Mouse (Mus musculus) intestine, embryonic 15.5 days (tissue): ENCODE measurements around the gene Plekha5. TPM values are rescaled to one million over a fixed set of nuclear protein-coding genes. Genes with fewer than 3 reads are reported as not detected.

ENCODE experiments used
- ATAC-seq: fragments of 200-750 bp; cut with Nextera tagmentation; 2 replicates; pipeline ENCODE4 v1.8.0; 2017; ENCODE audit warnings: moderate TSS enrichment, moderate library complexity
- H3K27ac ChIP-seq: fragments of 300-500 bp; sonication (generic); 2 replicates; pipeline ENCODE4 v1.5.1; 2015; ENCODE audit warnings: mild to moderate bottlenecking, inconsistent platforms
- H3K27me3 ChIP-seq: fragments of 300-500 bp; sonication (generic); replicated peaks from 2 replicates; pipeline ENCODE4 v1.6.1; 2015; ENCODE audit warnings: inconsistent platforms
- H3K36me3 ChIP-seq: fragments of 300-500 bp; sonication (generic); 2 replicates; pipeline ENCODE4 v1.6.1; 2015; ENCODE audit warnings: inconsistent platforms
- H3K4me1 ChIP-seq: fragments of 300-500 bp; sonication (generic); replicated peaks from 2 replicates; pipeline ENCODE4 v1.6.1; 2015; ENCODE audit warnings: inconsistent platforms
- H3K4me2 ChIP-seq: fragments of 300-500 bp; sonication (generic); replicated peaks from 2 replicates; pipeline ENCODE4 v1.6.1; 2015; ENCODE audit warnings: mild to moderate bottlenecking, inconsistent platforms
- H3K4me3 ChIP-seq: fragments of 300-500 bp; sonication (generic); replicated peaks from 2 replicates; pipeline ENCODE4 v1.5.1; 2015; ENCODE audit warnings: inconsistent platforms
- H3K9ac ChIP-seq: fragments of 300-500 bp; sonication (generic); 2 replicates; pipeline ENCODE4 v1.6.1; 2015; ENCODE audit warnings: inconsistent platforms
- H3K9me3 ChIP-seq: fragments of 300-500 bp; sonication (generic); 2 replicates; pipeline ENCODE4 v1.6.1; 2016; ENCODE audit warnings: inconsistent platforms
- WGBS: fragments of 180-500 bp; shearing (Covaris S2); methylation state at CpG from one replicate; pipeline ENCODE4 v1.1.7; 2015; 5-methylcytosine and 5-hydroxymethylcytosine counted together
- polyA plus RNA-seq: library from polyadenylated mRNA; unstranded; fragments of >200 nt; fragmentation: Nextera tagmentation; extraction: Ambion mirVana; gene quantifications from 2 replicates; pipeline ENCODE4 v1.2.1, GENCODE M21; 2015

Plekha5 gene
- polyA plus RNA-seq, 1 experiment from 2014 or later: 43.2 TPM

DNA sequence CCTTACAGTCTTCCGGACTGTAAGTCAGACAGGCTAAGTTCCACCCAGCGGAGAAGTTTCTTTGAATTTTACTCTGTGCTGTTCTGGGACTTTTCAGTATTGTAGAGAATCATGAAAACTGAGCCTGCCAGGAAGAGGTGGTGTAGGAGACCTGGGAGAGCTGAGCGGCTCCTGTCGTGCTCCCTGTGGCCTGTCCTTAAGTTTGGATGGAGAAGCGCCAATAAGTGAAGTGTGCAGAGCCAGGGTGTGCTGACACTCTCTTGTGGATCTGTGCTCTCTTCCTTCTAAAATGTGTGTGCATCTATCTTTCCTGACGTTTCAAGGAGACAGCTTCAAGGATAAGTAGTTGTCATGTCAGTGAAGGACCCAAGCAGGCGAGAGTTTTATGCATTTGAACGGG is 5.4 kb downstream of the Plekha5 start:
- no peak for ATAC-seq
- Histone ChIP-seq H3K4me1 (peaks cover 8% of the 10 kb centered on the region; the same call in 1 of the 2 replicates), H3K27me3 (no peaks in the 10 kb centered on the region), H3K36me3 (peaks cover 14% of the 10 kb centered on the region), H3K4me2 (no peak overlapping the region), H3K27ac (no peak overlapping the region), H3K9me3 (no peaks in the 10 kb centered on the region), H3K9ac (no peak overlapping the region), H3K4me3 (no peak overlapping the region)
- 74% methylated on average over 8 of the region's 8 CpGs for WGBS

DNA sequence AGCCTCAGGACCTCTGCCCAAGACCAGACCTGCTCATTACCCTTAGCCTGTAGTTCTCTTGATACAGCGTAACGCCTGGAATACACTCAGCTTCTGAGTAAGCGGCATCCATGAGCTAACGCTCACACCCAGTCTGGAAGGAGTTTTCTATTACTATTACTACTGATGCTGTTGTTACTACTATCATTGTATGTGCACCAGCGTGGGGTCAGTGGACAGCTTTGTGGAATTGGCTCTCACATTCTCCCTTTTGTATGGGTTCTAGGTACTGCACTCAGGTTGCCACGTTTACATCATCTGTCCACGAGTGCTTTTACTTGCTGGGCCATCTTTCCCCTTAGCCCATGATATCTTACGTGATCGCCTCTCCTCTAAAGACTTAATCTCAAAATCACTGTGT is 8.5 kb downstream of the Plekha5 start:
- H3K4me1 ChIP-seq: no peaks in the 10 kb centered on the region
- H3K9me3 ChIP-seq: no peaks in the 10 kb centered on the region
- no peak overlapping the region for H3K4me2 ChIP-seq
- WGBS: 91% methylated on average over 9 of the region's 9 CpGs
- H3K9ac ChIP-seq: no peak overlapping the region
- H3K36me3 ChIP-seq: peaks cover 14% of the 10 kb centered on the region
- no peak for ATAC-seq
- H3K4me3 ChIP-seq: no peak overlapping the region
- no peaks in the 10 kb centered on the region for H3K27me3 ChIP-seq
- no peak overlapping the region for H3K27ac ChIP-seq

DNA sequence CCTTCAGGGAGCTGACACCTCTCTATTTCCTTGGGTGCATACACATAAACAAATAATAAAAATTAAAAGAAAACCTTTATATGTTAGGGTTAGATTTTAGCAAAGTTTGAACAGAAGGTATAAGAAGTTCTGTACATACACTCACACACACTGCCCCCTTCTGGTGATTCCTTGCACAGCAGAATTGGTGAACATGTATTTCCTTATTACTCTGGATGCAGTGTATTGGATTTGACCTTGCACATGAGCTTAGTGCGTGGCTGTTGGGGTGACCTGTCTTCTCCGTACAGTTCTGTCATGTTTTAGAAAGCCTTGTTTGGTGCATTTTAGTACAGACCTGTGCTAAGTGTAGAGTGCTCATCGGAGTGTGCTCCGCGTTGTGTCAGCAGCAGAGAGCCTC is 19.5 kb downstream of the Plekha5 start:
- WGBS: 86% methylated on average over 5 of the region's 5 CpGs
- H3K9ac ChIP-seq: no peak overlapping the region
- no peaks in the 10 kb centered on the region for H3K27me3 ChIP-seq
- 0 out of 2 replicates have a peak, but pooled peaks cover 5% of the 10 kb centered on the region for H3K4me1 ChIP-seq
- no peaks in the 10 kb centered on the region for H3K9me3 ChIP-seq
- H3K27ac ChIP-seq: no peak overlapping the region
- H3K4me3 ChIP-seq: no peak overlapping the region
- no peaks in the 10 kb centered on the region for H3K36me3 ChIP-seq
- no peak overlapping the region for H3K4me2 ChIP-seq
- peak; percentile 73 for ATAC-seq

DNA sequence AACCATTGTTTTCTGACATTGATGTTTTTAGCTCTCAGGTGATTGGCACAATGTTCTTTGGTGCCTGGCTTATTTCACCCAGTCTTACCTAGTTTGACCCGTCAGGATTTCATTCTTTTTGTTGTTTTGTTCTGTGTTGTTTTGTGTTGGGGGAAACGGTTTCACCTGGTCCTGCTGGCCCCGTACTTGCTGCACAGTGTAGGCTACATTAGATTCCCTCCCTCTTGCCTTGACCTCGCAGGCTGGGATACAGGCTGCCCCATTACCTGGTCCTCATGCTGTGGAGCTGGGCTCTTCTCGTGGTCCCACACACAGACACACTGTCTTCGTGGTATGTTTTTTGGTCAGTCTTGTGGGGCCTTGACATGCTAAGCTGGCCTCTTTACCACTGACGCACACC is 20.3 kb downstream of the Plekha5 start:
- H3K9ac ChIP-seq: no peak overlapping the region
- H3K27ac ChIP-seq: no peak overlapping the region
- 73% methylated on average over 7 of the region's 7 CpGs for WGBS
- no peak overlapping the region for H3K4me3 ChIP-seq
- H3K9me3 ChIP-seq: no peaks in the 10 kb centered on the region
- H3K4me1 ChIP-seq: 0 out of 2 replicates have a peak, but pooled peaks cover 5% of the 10 kb centered on the region
- H3K4me2 ChIP-seq: no peak overlapping the region
- no peaks in the 10 kb centered on the region for H3K36me3 ChIP-seq
- H3K27me3 ChIP-seq: no peaks in the 10 kb centered on the region
- ATAC-seq: no peak

DNA sequence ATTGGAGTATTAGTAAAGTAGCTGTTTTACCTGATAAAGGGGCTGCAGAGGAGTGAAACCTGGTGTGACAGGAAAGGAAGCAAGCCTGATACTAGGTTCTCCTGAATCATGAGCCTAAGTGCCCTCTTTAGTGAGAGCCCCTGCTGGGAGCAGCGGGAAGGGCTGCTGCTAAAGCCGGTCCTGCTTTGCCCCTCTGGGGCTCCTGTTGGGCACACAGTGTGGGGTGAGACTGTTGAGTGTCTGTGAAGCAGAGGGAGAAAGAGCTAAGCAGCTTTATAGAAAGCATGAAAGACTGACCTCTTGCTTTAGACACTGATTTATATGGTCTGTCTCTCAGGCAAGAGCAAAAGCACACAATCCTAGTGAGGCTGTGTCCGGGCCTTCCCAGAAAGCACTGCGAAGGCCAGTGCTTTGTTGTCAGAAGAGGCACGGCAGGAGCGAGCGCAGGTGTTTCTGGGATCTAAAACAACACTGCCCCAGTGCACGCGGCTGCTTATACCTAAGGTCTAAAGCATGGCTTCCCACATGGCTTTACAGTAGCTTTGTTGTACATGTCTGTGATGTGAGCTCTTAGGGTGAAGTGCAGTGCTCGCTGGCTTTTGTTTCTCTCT is 21.1 kb downstream of the Plekha5 start:
- no peaks in the 10 kb centered on the region for H3K27me3 ChIP-seq
- H3K4me3 ChIP-seq: no peak overlapping the region
- H3K9ac ChIP-seq: no peak overlapping the region
- 53% methylated on average over 10 of the region's 10 CpGs for WGBS
- H3K4me1 ChIP-seq: 0 out of 2 replicates have a peak, but pooled peaks cover 5% of the 10 kb centered on the region
- no peaks in the 10 kb centered on the region for H3K9me3 ChIP-seq
- H3K4me2 ChIP-seq: no peak overlapping the region
- H3K27ac ChIP-seq: no peak overlapping the region
- no peaks in the 10 kb centered on the region for H3K36me3 ChIP-seq
- ATAC-seq: no peak

DNA sequence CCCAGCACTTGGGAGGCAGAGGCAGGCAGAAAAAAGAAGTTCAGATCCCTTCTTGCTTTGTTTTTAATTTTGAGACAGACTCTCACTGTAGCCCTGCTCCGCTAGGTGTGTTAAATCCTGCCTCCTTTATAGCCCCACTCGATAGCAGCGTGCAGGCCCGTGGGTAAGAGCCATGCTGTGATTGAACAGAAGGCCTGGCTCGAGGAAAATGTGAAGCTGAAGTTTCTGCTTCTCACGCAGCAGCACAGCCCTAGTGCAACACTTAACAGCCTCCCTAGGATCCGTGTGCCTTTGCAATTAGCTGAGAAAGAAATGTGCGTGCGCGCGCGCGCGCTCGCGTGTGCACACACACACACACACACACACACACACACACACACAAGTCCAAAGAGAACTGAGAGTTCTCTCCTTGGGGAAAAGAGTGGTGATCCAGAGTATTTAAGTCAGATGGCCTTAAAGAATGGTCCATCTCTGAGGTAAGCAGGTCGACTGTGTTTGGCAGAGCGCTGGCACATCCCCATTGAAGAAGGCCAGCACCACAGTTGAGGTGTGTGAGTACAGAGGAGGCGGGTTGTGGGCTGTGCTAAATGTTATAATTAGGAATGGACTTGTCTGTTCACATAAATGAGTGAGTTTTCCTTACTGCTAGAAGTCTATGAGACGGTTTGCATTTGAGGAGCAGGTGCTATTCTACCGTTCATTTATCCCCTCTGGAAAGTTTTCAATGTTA is 24.3 kb downstream of the Plekha5 start:
- Histone ChIP-seq H3K27me3 (no peaks in the 10 kb centered on the region), H3K9ac (no peak overlapping the region), H3K27ac (no peak overlapping the region), H3K4me2 (no peak overlapping the region), H3K4me3 (no peak overlapping the region), H3K4me1 (0 out of 2 replicates have a peak, but pooled peaks cover 5% of the 10 kb centered on the region), H3K9me3 (no peaks in the 10 kb centered on the region), H3K36me3 (0 out of 2 replicates have a peak, but pooled peaks cover 3% of the 10 kb centered on the region)
- ATAC-seq: no peak
- WGBS: 92% methylated on average over 21 of the region's 21 CpGs

DNA sequence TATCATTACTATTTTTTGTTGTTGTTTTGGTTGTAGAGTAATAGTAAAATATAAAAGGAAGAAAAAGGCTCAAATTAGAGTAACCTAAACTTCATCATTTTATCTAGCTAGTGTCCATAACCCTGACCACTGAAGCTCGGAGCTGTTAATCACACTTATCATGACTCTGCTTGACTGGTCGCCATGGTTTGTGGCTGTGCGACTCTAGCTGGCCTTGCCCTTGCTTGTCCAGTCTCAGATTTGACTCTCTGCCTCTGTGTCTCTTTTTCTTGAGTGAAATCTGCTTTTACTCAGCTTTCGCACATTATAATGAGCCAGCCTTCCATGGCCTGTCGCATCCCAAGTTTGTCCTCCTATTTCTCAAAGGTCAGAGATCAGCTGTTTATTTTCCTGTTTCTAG is 26.8 kb downstream of the Plekha5 start:
- no peaks in the 10 kb centered on the region for H3K9me3 ChIP-seq
- 0 out of 2 replicates have a peak, but pooled peaks cover 2% of the 10 kb centered on the region for H3K4me1 ChIP-seq
- 78% methylated on average over 5 of the region's 5 CpGs for WGBS
- H3K27ac ChIP-seq: no peak overlapping the region
- no peak overlapping the region for H3K9ac ChIP-seq
- H3K27me3 ChIP-seq: no peaks in the 10 kb centered on the region
- ATAC-seq: no peak
- H3K4me2 ChIP-seq: no peak overlapping the region
- no peak overlapping the region for H3K4me3 ChIP-seq
- H3K36me3 ChIP-seq: 0 out of 2 replicates have a peak, but pooled peaks cover 3% of the 10 kb centered on the region

DNA sequence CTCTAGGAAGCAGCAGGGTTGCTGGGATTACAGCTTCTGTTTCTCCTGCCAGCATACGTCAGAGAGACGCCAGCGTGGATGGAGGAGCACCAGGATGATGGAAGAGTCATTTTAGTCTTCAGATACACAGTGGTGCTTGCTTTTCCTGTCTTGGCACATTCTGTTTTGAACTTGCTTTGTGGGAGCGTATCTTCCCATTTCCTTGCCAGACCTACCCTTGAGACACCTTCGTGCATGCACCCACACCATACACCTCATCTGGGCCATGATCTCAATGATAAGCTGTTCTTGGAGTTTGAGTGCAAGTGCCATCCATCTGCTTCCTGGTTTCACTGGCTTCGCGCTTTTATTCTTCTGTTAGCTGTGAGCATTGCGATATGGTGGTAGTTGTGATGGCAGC is 28.9 kb downstream of the Plekha5 start:
- H3K9ac ChIP-seq: no peak overlapping the region
- no peak overlapping the region for H3K4me3 ChIP-seq
- no peaks in the 10 kb centered on the region for H3K9me3 ChIP-seq
- ATAC-seq: no peak
- no peak overlapping the region for H3K27ac ChIP-seq
- 0 out of 2 replicates have a peak, but pooled peaks cover 3% of the 10 kb centered on the region for H3K36me3 ChIP-seq
- H3K27me3 ChIP-seq: no peaks in the 10 kb centered on the region
- WGBS: 97% methylated on average over 8 of the region's 8 CpGs
- 0 out of 2 replicates have a peak, but pooled peaks cover 5% of the 10 kb centered on the region for H3K4me1 ChIP-seq
- H3K4me2 ChIP-seq: no peak overlapping the region

DNA sequence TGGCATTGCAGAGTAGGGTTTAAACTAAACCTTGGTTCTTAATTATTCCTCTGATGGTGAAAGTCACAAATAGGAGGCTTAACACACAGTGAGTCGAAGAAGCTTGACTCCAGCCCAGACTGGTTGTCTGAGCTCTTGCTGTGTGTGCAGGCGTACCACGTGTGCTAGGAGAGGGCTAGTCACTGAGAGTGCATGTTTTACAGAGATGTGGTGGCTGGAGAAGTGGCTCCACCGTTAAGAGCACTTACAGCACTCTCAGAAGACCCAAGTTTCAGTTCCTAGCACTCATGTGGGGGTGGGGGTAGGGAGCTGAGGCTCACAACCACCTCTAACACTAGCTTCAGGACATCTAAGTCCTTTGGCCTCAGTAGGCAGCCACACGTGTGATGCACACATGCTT is 29.6 kb downstream of the Plekha5 start:
- WGBS: 84% methylated on average over 5 of the region's 5 CpGs
- 0 out of 2 replicates have a peak, but pooled peaks cover 3% of the 10 kb centered on the region for H3K36me3 ChIP-seq
- no peak for ATAC-seq

DNA sequence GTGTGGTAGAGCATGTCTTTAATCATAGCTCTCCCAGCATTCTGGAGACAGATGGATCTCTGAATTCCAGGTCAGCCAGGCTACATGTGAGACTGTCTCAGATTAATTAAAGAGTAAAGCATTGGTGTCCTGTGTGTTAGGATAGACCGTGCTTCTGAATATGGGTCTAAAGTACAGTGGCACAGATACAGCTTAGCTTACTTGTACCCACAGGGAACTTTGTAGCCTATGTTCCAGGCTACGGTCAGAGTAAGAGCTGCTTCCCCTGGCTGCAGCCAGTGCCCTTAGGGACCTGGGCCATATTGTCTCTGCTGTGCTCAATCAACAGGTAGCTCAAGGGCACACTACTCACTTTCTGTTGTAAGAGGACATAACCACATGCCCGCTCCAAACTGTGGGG is 30.5 kb downstream of the Plekha5 start:
- Histone ChIP-seq H3K9me3 (no peaks in the 10 kb centered on the region), H3K36me3 (0 out of 2 replicates have a peak, but pooled peaks cover 3% of the 10 kb centered on the region), H3K4me1 (0 out of 2 replicates have a peak, but pooled peaks cover 5% of the 10 kb centered on the region), H3K27ac (no peak overlapping the region), H3K9ac (no peak overlapping the region), H3K27me3 (no peaks in the 10 kb centered on the region), H3K4me2 (no peak overlapping the region), H3K4me3 (no peak overlapping the region)
- peak; percentile 43; the same call in 1 of the 2 replicates for ATAC-seq
- WGBS: 91% methylated on average over 3 of the region's 3 CpGs

More for the DNA sequence above, 29.6 kb downstream of the Plekha5 start:
- no peaks in the 10 kb centered on the region for H3K27me3 ChIP-seq
- H3K4me3 ChIP-seq: no peak overlapping the region
- no peak overlapping the region for H3K4me2 ChIP-seq
- no peak overlapping the region for H3K27ac ChIP-seq
- no peak overlapping the region for H3K9ac ChIP-seq
- no peaks in the 10 kb centered on the region for H3K9me3 ChIP-seq
- 0 out of 2 replicates have a peak, but pooled peaks cover 5% of the 10 kb centered on the region for H3K4me1 ChIP-seq

DNA sequence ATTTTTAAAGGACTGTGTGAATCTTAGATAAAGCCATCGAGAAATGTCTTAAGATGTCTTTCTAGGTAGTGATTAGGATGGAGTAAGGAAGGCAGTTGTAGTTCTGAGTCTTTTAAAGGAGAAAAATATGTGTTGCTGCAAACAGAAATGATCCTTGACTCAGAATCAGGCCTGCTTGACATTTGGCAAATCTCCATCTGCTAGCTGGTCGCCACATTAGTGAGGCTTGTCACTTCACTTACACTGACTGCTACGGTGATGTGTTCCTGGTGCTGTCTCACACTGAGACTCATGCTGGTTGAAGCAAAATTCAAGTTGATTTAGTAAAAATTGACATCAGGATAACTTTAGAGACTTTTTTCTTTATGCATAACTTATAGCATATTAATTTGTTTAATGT is 32.0 kb downstream of the Plekha5 start:
- Histone ChIP-seq H3K4me2 (no peak overlapping the region), H3K9ac (no peak overlapping the region), H3K36me3 (0 out of 2 replicates have a peak, but pooled peaks cover 3% of the 10 kb centered on the region), H3K4me1 (0 out of 2 replicates have a peak, but pooled peaks cover 5% of the 10 kb centered on the region), H3K4me3 (no peak overlapping the region), H3K27me3 (no peaks in the 10 kb centered on the region), H3K27ac (no peak overlapping the region), H3K9me3 (no peaks in the 10 kb centered on the region)
- WGBS: 70% methylated on average over 3 of the region's 3 CpGs
- ATAC-seq: no peak

DNA sequence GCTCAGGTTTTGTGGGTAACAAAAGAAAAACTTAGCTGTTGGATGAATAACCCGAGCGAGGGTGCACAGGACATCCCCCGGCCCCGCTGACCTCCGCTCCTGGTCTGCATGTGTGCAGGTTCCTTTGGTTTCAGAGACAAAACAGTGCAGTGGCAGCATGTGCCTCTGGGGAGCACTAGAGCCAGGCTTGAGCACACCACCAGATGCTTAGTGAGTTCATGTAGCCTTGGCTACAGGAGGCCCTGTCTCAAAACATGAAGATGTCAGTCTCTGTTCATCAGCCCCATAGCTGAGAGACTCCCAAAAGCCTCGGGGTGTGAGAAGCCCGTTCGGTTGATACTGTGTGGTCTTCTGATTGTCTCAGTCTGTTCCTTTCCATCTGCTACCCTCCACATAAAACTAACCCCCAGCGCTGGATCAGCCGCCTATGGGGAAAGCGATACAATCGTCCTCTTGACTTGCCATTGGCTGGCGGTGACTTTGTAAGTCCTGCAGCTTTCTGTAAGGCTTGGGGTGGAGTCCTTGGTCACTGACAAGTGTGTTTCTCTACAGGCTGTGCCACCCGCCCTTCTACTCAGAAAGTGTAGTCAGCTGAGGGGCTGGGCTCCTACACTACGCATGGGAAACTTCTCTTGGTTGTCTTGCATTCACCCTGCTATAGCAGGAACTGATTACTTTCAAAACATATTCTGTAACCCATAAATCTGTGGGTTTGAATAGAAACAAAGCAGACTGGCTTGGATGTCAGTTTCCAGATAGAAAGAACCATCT is 32.7 kb downstream of the Plekha5 start:
- H3K27me3 ChIP-seq: no peaks in the 10 kb centered on the region
- no peak overlapping the region for H3K4me2 ChIP-seq
- no peak overlapping the region for H3K9ac ChIP-seq
- H3K36me3 ChIP-seq: 0 out of 2 replicates have a peak, but pooled peaks cover 3% of the 10 kb centered on the region
- no peaks in the 10 kb centered on the region for H3K9me3 ChIP-seq
- no peak overlapping the region for H3K4me3 ChIP-seq
- 0 out of 2 replicates have a peak, but pooled peaks cover 5% of the 10 kb centered on the region for H3K4me1 ChIP-seq
- 0 out of 2 replicates have a peak, but pooled peaks have one; percentile 15 for ATAC-seq
- 86% methylated on average over 15 of the region's 15 CpGs for WGBS
- H3K27ac ChIP-seq: no peak overlapping the region
